Mouse (Mus musculus) kidney, adult 2 months (tissue): ENCODE results near the gene 1700011L22Rik.

Experiments used
- CTCF ChIP-seq: fragments of 200-500 bp; conservative IDR thresholded peaks from 2 replicates; pipeline ENCODE4 v1.5.1; 2011; ENCODE audit warnings: low read depth, mild to moderate bottlenecking, control low read depth, low read length, moderate library complexity, mixed read lengths; ENCODE audit not compliant: insufficient read depth, insufficient read length
- POLR2A ChIP-seq: fragments of 200-500 bp; IDR thresholded peaks from one replicate; pipeline ENCODE4 v1.6.1; 2011; ENCODE audit warnings: low read depth, low read length, control low read depth

- no peak for TF ChIP-seq CTCF
- TF ChIP-seq POLR2A, result no peak
These were observed 87.1 kb downstream of the 1700011L22Rik start for GRCm38 (mm10) chr8:79161172-79161778.
